Mouse (Mus musculus) kidney, embryonic 16.5 days (tissue): ENCODE results near the gene Olfr1501. TPM values are rescaled to one million over a fixed set of nuclear protein-coding genes. Genes with fewer than 3 reads are reported as not detected.
"Not testable (repeated sequence)": the region's sequence is repeated elsewhere in the genome, so short reads cannot be mapped to it uniquely, and the experiment has no call there.

ENCODE experiments used
- ATAC-seq: fragments of 200-750 bp; cut with Nextera tagmentation; 2 replicates; pipeline ENCODE4 v1.8.0; 2017; ENCODE audit warnings: moderate TSS enrichment; ENCODE audit not compliant: low FRiP score, low TSS enrichment
- H3K27ac ChIP-seq: fragments of 300-500 bp; sonication (generic); 2 replicates; pipeline ENCODE4 v1.5.1; 2014; ENCODE audit warnings: low read length
- H3K27me3 ChIP-seq: fragments of 300-500 bp; sonication (generic); 2 replicates; pipeline ENCODE4 v1.6.1; 2014; ENCODE audit warnings: low read length, control low read depth, mixed read lengths; ENCODE audit not compliant: insufficient read depth
- H3K36me3 ChIP-seq: fragments of 300-500 bp; sonication (generic); 2 replicates; pipeline ENCODE4 v1.6.1; 2014; ENCODE audit warnings: low read length, control low read depth, mixed read lengths; ENCODE audit not compliant: insufficient read depth
- H3K4me1 ChIP-seq: fragments of 300-500 bp; sonication (generic); 2 replicates; pipeline ENCODE4 v1.6.1; 2014; ENCODE audit warnings: low read length, control low read depth, mixed read lengths; ENCODE audit not compliant: insufficient read depth
- H3K4me2 ChIP-seq: fragments of 300-500 bp; sonication (generic); replicated peaks from 2 replicates; pipeline ENCODE4 v1.6.1; 2014; ENCODE audit warnings: low read depth, low read length
- H3K4me3 ChIP-seq: fragments of 300-500 bp; sonication (generic); 2 replicates; pipeline ENCODE4 v1.5.1; 2014; ENCODE audit warnings: mild to moderate bottlenecking, low read length
- H3K9ac ChIP-seq: fragments of 300-500 bp; sonication (generic); replicated peaks from 2 replicates; pipeline ENCODE4 v1.6.1; 2014; ENCODE audit warnings: low read length
- H3K9me3 ChIP-seq: fragments of 300-500 bp; sonication (generic); 2 replicates; pipeline ENCODE4 v1.6.1; 2016; ENCODE audit warnings: low read length, control low read depth
- WGBS: fragments of 180-500 bp; shearing (Covaris S2); extraction: QIAGEN DNeasy Blood & Tissue Kit; methylation state at CpG from one replicate; pipeline ENCODE4 v1.1.7; 2014; 5-methylcytosine and 5-hydroxymethylcytosine counted together
- polyA plus RNA-seq: library from polyadenylated mRNA; unstranded; fragments of >200 nt; fragmentation: Nextera tagmentation; extraction: Ambion mirVana; gene quantifications from 2 replicates; pipeline ENCODE4 v1.2.1, GENCODE M21; 2015

Gene Olfr1501
- not detected in 2 replicates for polyA plus RNA-seq

GRCm38 (mm10) chr19:13850592-13850991, at the start of gene Olfr1501:
TSS of gene Olfr1501 (minus strand) at chr19:13850692.
- not testable (repeated sequence) for H3K9me3 ChIP-seq, ATAC-seq, H3K4me3 ChIP-seq, H3K36me3 ChIP-seq, H3K9ac ChIP-seq, H3K27ac ChIP-seq, H3K4me1 ChIP-seq, H3K4me2 ChIP-seq, H3K27me3 ChIP-seq

GRCm38 (mm10) chr19:13897828-13898227, 47.3 kb upstream of the Olfr1501 start, which contains the start of gene Olfr1504:
TSS of gene Olfr1504 (minus strand) at chr19:13897928.
- no peak within 1 kb of the TSS for H3K4me2 ChIP-seq
- WGBS = 67% methylated on average over 1 of the region's 1 CpGs
- no peak for ATAC-seq

GRCm38 (mm10) chr19:13861495-13861894, 11.0 kb upstream of the Olfr1501 start, which contains the start of gene Olfr1502:
TSS of gene Olfr1502 (plus strand) at chr19:13861795.
- Histone ChIP-seq H3K4me2 (no peak within 1 kb of the TSS), H3K9me3 (no peaks in the 10 kb centered on the region), H3K27me3 (no peaks in the 10 kb centered on the region), H3K27ac (no peak within 1 kb of the TSS), H3K36me3 (no peaks in the 10 kb centered on the region), H3K4me3 (no peak within 1 kb of the TSS), H3K4me1 (no peaks in the 10 kb centered on the region), H3K9ac (no peak within 1 kb of the TSS)
- ATAC-seq = no peak
- WGBS = 71% methylated on average over 1 of the region's 1 CpGs

More at GRCm38 (mm10) chr19:13897828-13898227, 47.3 kb upstream of the Olfr1501 start, which contains the start of gene Olfr1504:
- no peak within 1 kb of the TSS for H3K27ac ChIP-seq
- no peaks in the 10 kb centered on the region for H3K4me1 ChIP-seq
- H3K9ac ChIP-seq = no peak within 1 kb of the TSS
- H3K9me3 ChIP-seq = no peaks in the 10 kb centered on the region
- no peaks in the 10 kb centered on the region for H3K27me3 ChIP-seq
- no peak within 1 kb of the TSS for H3K4me3 ChIP-seq
- no peaks in the 10 kb centered on the region for H3K36me3 ChIP-seq

- Histone ChIP-seq H3K27ac (no peak within 1 kb of the TSS), H3K27me3 (no peaks in the 10 kb centered on the region), H3K4me2 (no peak within 1 kb of the TSS), H3K9ac (no peak within 1 kb of the TSS), H3K4me3 (no peak within 1 kb of the TSS), H3K9me3 (no peaks in the 10 kb centered on the region), H3K36me3 (no peaks in the 10 kb centered on the region), H3K4me1 (no peaks in the 10 kb centered on the region)
- ATAC-seq = no peak
Observed at GRCm38 (mm10) chr19:13830388-13830787, 20.1 kb downstream of the Olfr1501 start, which contains the start of gene Olfr1500. TSS of gene Olfr1500 (minus strand) at chr19:13830488.

GRCm38 (mm10) chr19:13828447-13828846, 22.0 kb downstream of the Olfr1501 start:
- H3K27me3 ChIP-seq = no peaks in the 10 kb centered on the region
- no peak overlapping the region for H3K27ac ChIP-seq
- H3K4me2 ChIP-seq = no peak overlapping the region
- no peaks in the 10 kb centered on the region for H3K36me3 ChIP-seq
- no peak overlapping the region for H3K9ac ChIP-seq
- 79% methylated on average over 3 of the region's 3 CpGs for WGBS
- H3K9me3 ChIP-seq = no peaks in the 10 kb centered on the region
- H3K4me1 ChIP-seq = no peaks in the 10 kb centered on the region
- ATAC-seq = no peak
- no peak overlapping the region for H3K4me3 ChIP-seq

- no peak overlapping the region for H3K27ac ChIP-seq
- H3K36me3 ChIP-seq = no peaks in the 10 kb centered on the region
- H3K4me2 ChIP-seq = no peak overlapping the region
- no peaks in the 10 kb centered on the region for H3K9me3 ChIP-seq
- no peaks in the 10 kb centered on the region for H3K27me3 ChIP-seq
- no peak for ATAC-seq
- H3K4me1 ChIP-seq = no peaks in the 10 kb centered on the region
- no peak overlapping the region for H3K9ac ChIP-seq
- no peak overlapping the region for H3K4me3 ChIP-seq
- 60% methylated on average over 5 of the region's 5 CpGs for WGBS
Observed at GRCm38 (mm10) chr19:13820847-13821246, 29.6 kb downstream of the Olfr1501 start.

GRCm38 (mm10) chr19:13819347-13819746, 31.1 kb downstream of the Olfr1501 start, which contains the start of gene Olfr1499:
TSS of gene Olfr1499 (minus strand) at chr19:13819447.
- Histone ChIP-seq H3K4me3 (no peak within 1 kb of the TSS), H3K36me3 (no peaks in the 10 kb centered on the region), H3K9ac (no peak within 1 kb of the TSS), H3K27me3 (no peaks in the 10 kb centered on the region), H3K4me2 (no peak within 1 kb of the TSS), H3K4me1 (no peaks in the 10 kb centered on the region), H3K27ac (no peak within 1 kb of the TSS), H3K9me3 (no peaks in the 10 kb centered on the region)
- ATAC-seq = no peak

GRCm38 (mm10) chr19:13818827-13819226, 31.7 kb downstream of the Olfr1501 start:
- Histone ChIP-seq H3K9me3 (no peaks in the 10 kb centered on the region), H3K4me2 (no peak overlapping the region), H3K4me1 (no peaks in the 10 kb centered on the region), H3K27ac (no peak overlapping the region), H3K36me3 (no peaks in the 10 kb centered on the region), H3K27me3 (no peaks in the 10 kb centered on the region), H3K4me3 (no peak overlapping the region), H3K9ac (no peak overlapping the region)
- ATAC-seq = no peak
- 35% methylated on average over 5 of the region's 5 CpGs for WGBS

- H3K9me3 ChIP-seq = no peaks in the 10 kb centered on the region
- H3K4me2 ChIP-seq = no peak overlapping the region
- H3K27ac ChIP-seq = no peak overlapping the region
- no peaks in the 10 kb centered on the region for H3K36me3 ChIP-seq
- WGBS = 53% methylated on average over 2 of the region's 2 CpGs
- H3K4me3 ChIP-seq = no peak overlapping the region
- no peaks in the 10 kb centered on the region for H3K4me1 ChIP-seq
- ATAC-seq = no peak
- H3K9ac ChIP-seq = no peak overlapping the region
- no peaks in the 10 kb centered on the region for H3K27me3 ChIP-seq
Observed at GRCm38 (mm10) chr19:13812823-13813222, 37.7 kb downstream of the Olfr1501 start.

- not testable (repeated sequence) for H3K27ac ChIP-seq, H3K4me3 ChIP-seq, H3K36me3 ChIP-seq, H3K4me2 ChIP-seq, H3K4me1 ChIP-seq, H3K9me3 ChIP-seq, ATAC-seq, H3K9ac ChIP-seq, H3K27me3 ChIP-seq
- 76% methylated on average over 1 of the region's 1 CpGs for WGBS
Observed at GRCm38 (mm10) chr19:13805486-13805885, 45.0 kb downstream of the Olfr1501 start.
